Mouse (Mus musculus): ENCODE data around the gene Gm43517. TPM values are rescaled to one million over a fixed set of nuclear protein-coding genes. Genes with fewer than 3 reads are reported as not detected.
A peak's percentile ranks its signal among the peaks of the same experiment; 100 is the strongest.

Gene Gm43517
- polyA plus RNA-seq, 1 experiment from 2014 or later: 2.2 TPM

- DNase-seq (ENCODE audit: low spot score): peak; percentile 88
- Histone ChIP-seq H3K27ac (ENCODE audit: low read depth, low read length) (peak overlapping the region; percentile 98), H3K4me3 (ENCODE audit: low read depth, low read length) (peak overlapping the region; percentile 56), H3K4me1 (ENCODE audit: control insufficient read depth, insufficient read depth, low read length) (no peaks in the 10 kb centered on the region), H3K36me3 (ENCODE audit: control insufficient read depth, insufficient read depth, low read length) (peaks cover 31% of the 10 kb centered on the region), H3K9me3 (replicated peaks; ENCODE audit: control insufficient read depth, low read length) (no peaks in the 10 kb centered on the region), H3K27me3 (replicated peaks; ENCODE audit: control insufficient read depth, insufficient read depth, low read length) (peaks cover 3% of the 10 kb centered on the region; the same call in 1 of the 2 replicates), H3K4me2 (ENCODE audit: low read length) (peak overlapping the region; percentile 76), H3K9ac (ENCODE audit: low read length) (peak overlapping the region; percentile 96)
- WGBS: under 1% methylated on average over 42 of the region's 42 CpGs
- peak; percentile 72 for ATAC-seq
Measured at GRCm38 (mm10) chr12:49391305-49392040, 6.5 kb downstream of the Gm43517 start.

GRCm38 (mm10) chr12:49392041-49392390 lies 7.0 kb downstream of the Gm43517 start:
- ATAC-seq: no peak
- WGBS: under 1% methylated on average over 10 of the region's 10 CpGs
- Histone ChIP-seq H3K27ac (ENCODE audit: low read depth, low read length) (peak overlapping the region; percentile 98), H3K4me1 (ENCODE audit: control insufficient read depth, insufficient read depth, low read length) (no peaks in the 10 kb centered on the region), H3K27me3 (replicated peaks; ENCODE audit: control insufficient read depth, insufficient read depth, low read length) (peaks cover 3% of the 10 kb centered on the region; the same call in 1 of the 2 replicates), H3K9me3 (replicated peaks; ENCODE audit: control insufficient read depth, low read length) (no peaks in the 10 kb centered on the region), H3K36me3 (ENCODE audit: control insufficient read depth, insufficient read depth, low read length) (peaks cover 34% of the 10 kb centered on the region), H3K4me2 (ENCODE audit: low read length) (peak overlapping the region; percentile 76), H3K4me3 (ENCODE audit: low read depth, low read length) (peak overlapping the region; percentile 56), H3K9ac (ENCODE audit: low read length) (peak overlapping the region; percentile 96)
- DNase-seq (ENCODE audit: low spot score): no peak

- Histone ChIP-seq H3K4me1 (ENCODE audit: control insufficient read depth, insufficient read depth, low read length) (peaks cover 6% of the 10 kb centered on the region), H3K9me3 (replicated peaks; ENCODE audit: control insufficient read depth, low read length) (no peaks in the 10 kb centered on the region), H3K27me3 (replicated peaks; ENCODE audit: control insufficient read depth, insufficient read depth, low read length) (peaks cover 3% of the 10 kb centered on the region; the same call in 1 of the 2 replicates), H3K36me3 (ENCODE audit: control insufficient read depth, insufficient read depth, low read length) (peaks cover 41% of the 10 kb centered on the region), H3K27ac (ENCODE audit: low read depth, low read length) (peak overlapping the region; percentile 98), H3K4me3 (ENCODE audit: low read depth, low read length) (peak overlapping the region; percentile 56), H3K9ac (ENCODE audit: low read length) (peak overlapping the region; percentile 96), H3K4me2 (ENCODE audit: low read length) (peak overlapping the region; percentile 76)
- 1% methylated on average over 5 of the region's 5 CpGs for WGBS
- no peak for ATAC-seq
- peak; percentile 60 for DNase-seq (ENCODE audit: low spot score)
Measured at GRCm38 (mm10) chr12:49392876-49393275, 7.9 kb downstream of the Gm43517 start.

GRCm38 (mm10) chr12:49393639-49394038 lies 8.7 kb downstream of the Gm43517 start:
- Histone ChIP-seq H3K4me3 (ENCODE audit: low read depth, low read length) (peak overlapping the region; percentile 41), H3K4me1 (ENCODE audit: control insufficient read depth, insufficient read depth, low read length) (peaks cover 10% of the 10 kb centered on the region), H3K27ac (ENCODE audit: low read depth, low read length) (peak overlapping the region; percentile 95), H3K9ac (ENCODE audit: low read length) (peak overlapping the region; percentile 88), H3K36me3 (ENCODE audit: control insufficient read depth, insufficient read depth, low read length) (peaks cover 43% of the 10 kb centered on the region), H3K9me3 (replicated peaks; ENCODE audit: control insufficient read depth, low read length) (no peaks in the 10 kb centered on the region), H3K4me2 (ENCODE audit: low read length) (peak overlapping the region; percentile 74), H3K27me3 (replicated peaks; ENCODE audit: control insufficient read depth, insufficient read depth, low read length) (peaks cover 3% of the 10 kb centered on the region; the same call in 1 of the 2 replicates)
- WGBS: 1% methylated on average over 3 of the region's 3 CpGs
- ATAC-seq: no peak
- DNase-seq (ENCODE audit: low spot score): peak; percentile 75

GRCm38 (mm10) chr12:49394181-49394580 lies 9.2 kb downstream of the Gm43517 start:
- no peaks in the 10 kb centered on the region for H3K9me3 ChIP-seq (replicated peaks; ENCODE audit: control insufficient read depth, low read length)
- peak overlapping the region; percentile 74 for H3K4me2 ChIP-seq (ENCODE audit: low read length)
- H3K27me3 ChIP-seq (replicated peaks; ENCODE audit: control insufficient read depth, insufficient read depth, low read length): peaks cover 3% of the 10 kb centered on the region; the same call in 1 of the 2 replicates
- peak overlapping the region; percentile 95 for H3K27ac ChIP-seq (ENCODE audit: low read depth, low read length)
- peaks cover 43% of the 10 kb centered on the region for H3K36me3 ChIP-seq (ENCODE audit: control insufficient read depth, insufficient read depth, low read length)
- WGBS: 0% methylated on average over 1 of the region's 1 CpGs
- peak overlapping the region; percentile 88 for H3K9ac ChIP-seq (ENCODE audit: low read length)
- H3K4me1 ChIP-seq (ENCODE audit: control insufficient read depth, insufficient read depth, low read length): peaks cover 10% of the 10 kb centered on the region
- ATAC-seq (no peak), DNase-seq (ENCODE audit: low spot score) (peak; percentile 64)
- H3K4me3 ChIP-seq (ENCODE audit: low read depth, low read length): peak overlapping the region; percentile 41

GRCm38 (mm10) chr12:49394836-49395235 lies 9.9 kb downstream of the Gm43517 start:
- Histone ChIP-seq H3K4me3 (ENCODE audit: low read depth, low read length) (peak overlapping the region; percentile 41), H3K36me3 (ENCODE audit: control insufficient read depth, insufficient read depth, low read length) (peaks cover 40% of the 10 kb centered on the region), H3K9ac (ENCODE audit: low read length) (peak overlapping the region; percentile 88), H3K27ac (ENCODE audit: low read depth, low read length) (peak overlapping the region; percentile 95), H3K4me1 (ENCODE audit: control insufficient read depth, insufficient read depth, low read length) (peaks cover 11% of the 10 kb centered on the region), H3K9me3 (replicated peaks; ENCODE audit: control insufficient read depth, low read length) (no peaks in the 10 kb centered on the region), H3K27me3 (replicated peaks; ENCODE audit: control insufficient read depth, insufficient read depth, low read length) (peaks cover 3% of the 10 kb centered on the region; the same call in 1 of the 2 replicates), H3K4me2 (ENCODE audit: low read length) (peak overlapping the region; percentile 74)
- peak; percentile 47 for ATAC-seq
- DNase-seq (ENCODE audit: low spot score): peak; percentile 85
- under 1% methylated on average over 17 of the region's 17 CpGs for WGBS

- ATAC-seq (no peak), DNase-seq (ENCODE audit: low spot score) (peak; percentile 33)
- H3K4me3 ChIP-seq (ENCODE audit: low read depth, low read length): peak overlapping the region; percentile 24
- peak overlapping the region; percentile 63 for H3K9ac ChIP-seq (ENCODE audit: low read length)
- peaks cover 14% of the 10 kb centered on the region for H3K4me1 ChIP-seq (ENCODE audit: control insufficient read depth, insufficient read depth, low read length)
- H3K9me3 ChIP-seq (replicated peaks; ENCODE audit: control insufficient read depth, low read length): no peaks in the 10 kb centered on the region
- peak overlapping the region; percentile 63; the same call in 1 of the 2 replicates for H3K27ac ChIP-seq (ENCODE audit: low read depth, low read length)
- H3K4me2 ChIP-seq (ENCODE audit: low read length): peak overlapping the region; percentile 74
- peaks cover 33% of the 10 kb centered on the region for H3K36me3 ChIP-seq (ENCODE audit: control insufficient read depth, insufficient read depth, low read length)
- H3K27me3 ChIP-seq (replicated peaks; ENCODE audit: control insufficient read depth, insufficient read depth, low read length): peaks cover 3% of the 10 kb centered on the region; the same call in 1 of the 2 replicates
- WGBS: 5% methylated on average over 2 of the region's 2 CpGs
Measured at GRCm38 (mm10) chr12:49395969-49396368, 11.0 kb downstream of the Gm43517 start.

- H3K36me3 ChIP-seq (ENCODE audit: control insufficient read depth, insufficient read depth, low read length): peaks cover 28% of the 10 kb centered on the region
- peaks cover 3% of the 10 kb centered on the region; the same call in 1 of the 2 replicates for H3K27me3 ChIP-seq (replicated peaks; ENCODE audit: control insufficient read depth, insufficient read depth, low read length)
- DNase-seq (ENCODE audit: low spot score) (peak; percentile 44), ATAC-seq (no peak)
- H3K4me2 ChIP-seq (ENCODE audit: low read length): peak overlapping the region; percentile 55
- peak overlapping the region; percentile 17 for H3K4me3 ChIP-seq (ENCODE audit: low read depth, low read length)
- 29% methylated on average over 1 of the region's 1 CpGs for WGBS
- peaks cover 14% of the 10 kb centered on the region for H3K4me1 ChIP-seq (ENCODE audit: control insufficient read depth, insufficient read depth, low read length)
- peak overlapping the region; percentile 66 for H3K9ac ChIP-seq (ENCODE audit: low read length)
- H3K9me3 ChIP-seq (replicated peaks; ENCODE audit: control insufficient read depth, low read length): no peaks in the 10 kb centered on the region
- peak overlapping the region; percentile 84 for H3K27ac ChIP-seq (ENCODE audit: low read depth, low read length)
Measured at GRCm38 (mm10) chr12:49396776-49397175, 11.8 kb downstream of the Gm43517 start.
